In the genomic region with DNA sequence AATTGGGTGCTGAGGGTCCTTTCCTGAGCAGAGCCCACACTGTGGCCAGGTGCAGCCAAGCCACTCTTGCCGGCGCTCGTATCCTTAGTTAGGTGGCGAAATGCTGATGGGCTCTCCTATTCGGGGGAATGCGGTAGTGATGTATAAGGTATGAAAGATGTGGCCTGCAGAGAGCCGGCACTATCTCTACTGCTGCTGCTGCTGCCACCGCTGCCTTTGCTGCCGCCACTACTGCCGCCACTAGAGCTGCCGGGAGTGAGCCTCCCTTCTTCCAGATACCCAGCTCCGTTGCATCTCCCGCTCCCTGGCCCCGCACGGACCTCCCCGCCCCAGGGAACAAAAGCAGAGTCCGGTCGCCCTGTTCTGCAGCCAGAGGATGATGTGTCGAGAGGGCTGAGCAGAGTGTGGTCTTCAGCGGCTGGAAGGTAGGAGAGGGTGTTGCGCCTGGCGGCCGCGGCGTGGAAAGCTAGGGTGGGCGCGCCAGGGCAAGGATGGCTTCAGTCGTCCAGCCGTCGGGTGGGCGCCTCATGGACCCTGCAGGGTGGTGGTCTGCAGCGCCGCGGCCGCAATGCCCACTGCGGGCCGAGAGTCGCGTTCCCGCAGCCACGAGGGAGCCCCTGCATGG, we compare ENCODE assay signal across 10 mouse cellular contexts. TPM values are rescaled to one million over a fixed set of nuclear protein-coding genes. Genes with fewer than 3 reads are reported as not detected.
DNase-seq lines count a peak whose midpoint lies in the region; ATAC-seq and TF ChIP-seq lines count a peak whose summit lies in the region.
"Had no signal": no experiment of that assay in that cellular context is flagged by ENCODE, and none has a peak within 500 bp of the region (broad histone marks: within the 10 kb centered on the region; RNA-seq: fewer than 3 reads in every experiment).

A gene (plus strand): TSS at position 39 of the 625 bp plus-strand sequence.

- peak within 1 kb of the TSS; percentile 66 for H3K4me2 ChIP-seq in neural tube, embryonic 12.5 days (replicated peaks)

- no peak for TF ChIP-seq CTCF in cerebellum, adult 2 months (IDR thresholded peaks at IDR 0.05; ENCODE audit: borderline replicate concordance, insufficient read depth, low read depth, low read length)

- TF ChIP-seq POLR2A in cerebellum, adult 2 months (IDR thresholded peaks at IDR 0.05; ENCODE audit: borderline replicate concordance, insufficient read depth, low read length) = no peak

- H3K4me3 ChIP-seq in cerebellum, adult 2 months (replicated peaks; ENCODE audit: insufficient read depth, low read depth, low read length) = peak within 1 kb of the TSS; percentile 15
- peak within 1 kb of the TSS; percentile 40 for H3K4me3 ChIP-seq in neural tube, embryonic 12.5 days
- H3K4me3 ChIP-seq: erythroblast, embryonic 14.5 days had no signal

- H3K4me1 ChIP-seq in cerebellum, adult 2 months (ENCODE audit: control insufficient read depth, insufficient read depth, low read length) = no peaks in the 10 kb centered on the region
- H3K4me1 ChIP-seq in neural tube, embryonic 12.5 days = 0 out of 2 replicates have a peak, but pooled peaks cover 17% of the 10 kb centered on the region

- DNase-seq in cerebellum, adult 2 months = peak; percentile 5 to 24
- DNase-seq in cerebellum, adult 8-10 months = no peak
- DNase-seq in Muller cell, postnatal 12 days (ENCODE audit: inconsistent ontology term) = peak; percentile 29
- peak; percentile 8 for DNase-seq in forelimb bud, embryonic 11.5 days (ENCODE audit: low read depth, low spot score)
- DNase-seq in layer of hippocampus, postnatal 36 days = peak; percentile 70 to 71
- no peak for DNase-seq in ovary, postnatal 14 days (ENCODE audit: low spot score)
- no peak for DNase-seq in lung, postnatal 25 days (ENCODE audit: low spot score)

- WGBS in cerebellum, adult 2 months = 1% methylated on average over 41 of the region's 41 CpGs
- WGBS in neural tube, embryonic 12.5 days = under 1% methylated on average over 41 of the region's 41 CpGs

- no peaks in the 10 kb centered on the region for H3K9me3 ChIP-seq in neural tube, embryonic 12.5 days

- no peak within 1 kb of the TSS for H3K27ac ChIP-seq in cerebellum, adult 2 months (ENCODE audit: insufficient read depth, low read length)
- no peak within 1 kb of the TSS for H3K27ac ChIP-seq in neural tube, embryonic 12.5 days

- ATAC-seq in neural tube, embryonic 12.5 days (ENCODE audit: low FRiP score, low read depth) = peak; percentile 48; the same call in 1 of the 2 replicates

- H3K36me3 ChIP-seq in neural tube, embryonic 12.5 days = no peaks in the 10 kb centered on the region

- no peaks in the 10 kb centered on the region; the same call in 1 of the 2 replicates for H3K27me3 ChIP-seq in cerebellum, adult 2 months (ENCODE audit: control insufficient read depth, insufficient read depth, low read length)
- H3K27me3 ChIP-seq in neural tube, embryonic 12.5 days (replicated peaks) = peaks cover 40% of the 10 kb centered on the region

- H3K9ac ChIP-seq in neural tube, embryonic 12.5 days = peak within 1 kb of the TSS; percentile 26; the same call in 1 of the 2 replicates

RNA-seq across cellular contexts. Expression of the gene that starts here (rescaled TPM):
- 33.3 and 35.8 TPM in 2 replicates for polyA plus RNA-seq in cerebellum, adult 2 months (2012; rRNA removed)
- 100 to 1,000 TPM; 139 to 161 TPM for total RNA-seq in layer of hippocampus, postnatal 36 days (2021)
- polyA plus RNA-seq in neural tube, embryonic 12.5 days (2016; fragmentation: Nextera tagmentation; extraction: Ambion mirVana) = 41.3 and 48.7 TPM in 2 replicates
- polyA plus RNA-seq: C2C12; erythroblast, embryonic 14.5 days had no signal

Comparison
In these comparisons a context has a peak if more than half of its experiments do, and no peak if none do; other contexts are left out.
1. DNase-seq: peak in cerebellum, adult 2 months (2 of 2), Muller cell, postnatal 12 days (single experiment), forelimb bud, embryonic 11.5 days (single experiment) and layer of hippocampus, postnatal 36 days (2 of 2); none in cerebellum, adult 8-10 months (single experiment), ovary, postnatal 14 days (single experiment) and lung, postnatal 25 days (single experiment).